In genomic region chr11:55534766-55535165, GRCm38 (mm10) we compare ENCODE assay signal across 22 mouse cellular contexts.
"Had no signal": no experiment of that assay in that cellular context is flagged by ENCODE, and none has a peak within 500 bp of the region (broad histone marks: within the 10 kb centered on the region; RNA-seq: fewer than 3 reads in every experiment).

No protein-coding gene starts in this region.

- H3K36me3 ChIP-seq: intestine, embryonic 15.5 days; limb, embryonic 10.5 days; limb, embryonic 13.5 days; liver, embryonic 12.5 days; liver, embryonic 15.5 days; midbrain, embryonic 12.5 days; midbrain, embryonic 15.5 days had no signal

- H3K9ac ChIP-seq: intestine, embryonic 15.5 days; limb, embryonic 13.5 days; liver, embryonic 12.5 days; liver, embryonic 15.5 days; midbrain, embryonic 12.5 days; midbrain, embryonic 15.5 days; neural tube, embryonic 12.5 days; neural tube, embryonic 15.5 days had no signal

- H3K4me2 ChIP-seq: intestine, embryonic 15.5 days; limb, embryonic 13.5 days; liver, embryonic 12.5 days; liver, embryonic 15.5 days; midbrain, embryonic 12.5 days; midbrain, embryonic 15.5 days; neural tube, embryonic 12.5 days; neural tube, embryonic 15.5 days had no signal

- H3K27ac ChIP-seq: intestine, embryonic 15.5 days; limb, embryonic 10.5 days; limb, embryonic 13.5 days; liver, embryonic 12.5 days; liver, embryonic 15.5 days; macrophage; midbrain, embryonic 12.5 days; midbrain, embryonic 15.5 days; neural tube, embryonic 12.5 days; neural tube, embryonic 15.5 days; stomach, postnatal 0 days had no signal

- DNase-seq: kidney, adult 18-20 months; kidney, postnatal 14 days; layer of hippocampus, adult 9-11 months; liver; lung, adult 2 months; right cerebral cortex, postnatal 4 days; thymus, adult 2 months; thymus, postnatal 14 days; thymus, postnatal 4 days had no signal

- H3K9me3 ChIP-seq: intestine, embryonic 15.5 days; limb, embryonic 10.5 days; limb, embryonic 13.5 days; liver, embryonic 12.5 days; liver, embryonic 15.5 days; midbrain, embryonic 12.5 days; midbrain, embryonic 15.5 days; neural tube, embryonic 12.5 days; neural tube, embryonic 15.5 days had no signal

- H3K4me3 ChIP-seq: intestine, embryonic 15.5 days; layer of hippocampus, adult 2 months; limb, embryonic 10.5 days; limb, embryonic 13.5 days; liver, embryonic 12.5 days; liver, embryonic 15.5 days; midbrain, embryonic 12.5 days; midbrain, embryonic 15.5 days; neural tube, embryonic 12.5 days; neural tube, embryonic 15.5 days had no signal

- H3K27me3 ChIP-seq: intestine, embryonic 15.5 days; limb, embryonic 13.5 days; liver, embryonic 12.5 days; liver, embryonic 15.5 days; midbrain, embryonic 12.5 days; midbrain, embryonic 15.5 days; neural tube, embryonic 12.5 days; neural tube, embryonic 15.5 days had no signal

- H3K4me1 ChIP-seq: limb, embryonic 13.5 days; liver, embryonic 12.5 days; liver, embryonic 15.5 days had no signal

- ATAC-seq: intestine, embryonic 15.5 days; liver, embryonic 12.5 days; lung, postnatal 0 days; midbrain, embryonic 15.5 days had no signal
